Comparison of ENCODE assay signal across 8 mouse cellular contexts in the genomic region with DNA sequence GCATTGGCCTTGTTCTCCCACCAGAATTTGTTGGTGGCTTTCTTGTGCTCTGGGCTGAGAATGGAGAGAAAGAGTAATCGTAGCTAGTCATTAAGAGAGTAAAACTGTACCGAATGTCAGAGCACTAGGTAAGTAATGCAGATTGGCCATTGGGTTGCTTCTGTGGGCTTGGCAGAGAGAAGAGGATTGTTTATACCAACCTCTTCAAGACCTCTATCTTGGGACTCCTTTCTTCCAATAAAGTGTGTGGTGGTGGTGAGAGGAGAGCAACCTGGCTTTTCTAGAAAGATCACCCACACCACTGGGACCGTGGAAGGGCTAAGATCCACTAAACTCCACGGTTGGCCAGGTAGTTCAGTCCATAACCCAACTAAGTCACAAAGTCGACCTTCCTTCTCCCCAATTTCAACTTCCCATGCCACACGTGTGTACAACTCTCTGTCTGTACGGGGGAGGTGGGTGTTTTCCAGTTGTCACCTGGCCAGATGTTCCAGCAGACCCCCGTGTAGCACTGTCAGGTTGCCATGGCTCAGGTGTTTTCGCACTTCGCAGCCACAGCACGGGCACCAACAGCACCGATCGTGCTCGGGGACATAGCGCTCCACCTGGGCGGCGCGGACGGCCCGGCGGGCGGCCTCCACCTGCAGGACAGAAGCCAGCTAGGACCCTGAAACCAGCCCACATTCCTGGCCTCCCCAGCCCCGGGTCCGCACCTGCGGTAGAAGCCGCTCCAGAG. TPM values are rescaled to one million over a fixed set of nuclear protein-coding genes. Genes with fewer than 3 reads are reported as not detected.
DNase-seq lines count a peak whose midpoint lies in the region; ATAC-seq and TF ChIP-seq lines count a peak whose summit lies in the region.

No protein-coding gene starts in this region.

- H3K9ac ChIP-seq in heart, adult 2 months (ENCODE audit: low read depth, low read length) = peak overlapping the region; percentile 78
- H3K9ac ChIP-seq in limb, embryonic 13.5 days = peak overlapping the region; percentile 85
- H3K9ac ChIP-seq in stomach, embryonic 16.5 days (ENCODE audit: low read length) = peak overlapping the region; percentile 82

- peak; percentile 65 for ATAC-seq in limb, embryonic 13.5 days (ENCODE audit: low FRiP score, low read depth)
- peak; percentile 72 for ATAC-seq in stomach, embryonic 16.5 days (ENCODE audit: insufficient read depth, low FRiP score)
- no peak for ATAC-seq in activated CD4-positive, CD25-positive, alpha-beta regulatory T cell, adult 4 months

- TF ChIP-seq POLR2A in heart, adult 2 months (IDR thresholded peaks at IDR 0.05; ENCODE audit: insufficient read depth, low read depth, low read length) = no peak
- no peak for TF ChIP-seq POLR2A in testis, adult 2 months (IDR thresholded peaks at IDR 0.05; ENCODE audit: control insufficient read depth, low read depth, low read length)

- no peaks in the 10 kb centered on the region for H3K79me2 ChIP-seq in heart, adult 2 months (replicated peaks; ENCODE audit: control insufficient read depth, insufficient read depth, low read length)

- H3K4me1 ChIP-seq in heart, adult 2 months (ENCODE audit: control insufficient read depth, insufficient read depth, low read length) = peaks cover 3% of the 10 kb centered on the region
- H3K4me1 ChIP-seq in testis, adult 2 months (ENCODE audit: control insufficient read depth, insufficient read depth, low read length) = peaks cover 13% of the 10 kb centered on the region
- peaks cover 11% of the 10 kb centered on the region for H3K4me1 ChIP-seq in limb, embryonic 13.5 days
- H3K4me1 ChIP-seq in stomach, embryonic 16.5 days (ENCODE audit: control insufficient read depth, insufficient read depth, low read length) = 0 out of 2 replicates have a peak, but pooled peaks cover 7% of the 10 kb centered on the region

- 6% methylated on average over 26 of the region's 26 CpGs for WGBS in heart, adult 2 months
- 6% methylated on average over 26 of the region's 26 CpGs for WGBS in limb, embryonic 13.5 days
- 8% methylated on average over 26 of the region's 26 CpGs for WGBS in stomach, embryonic 16.5 days

- H3K4me3 ChIP-seq in heart, adult 2 months = peak overlapping the region; percentile 86
- peak overlapping the region; percentile 93 for H3K4me3 ChIP-seq in testis, adult 2 months (ENCODE audit: control insufficient read depth, low read depth, low read length)
- peak overlapping the region; percentile 85 for H3K4me3 ChIP-seq in limb, embryonic 13.5 days
- peak overlapping the region; percentile 77 for H3K4me3 ChIP-seq in stomach, embryonic 16.5 days (replicated peaks; ENCODE audit: low read length)

- no peaks in the 10 kb centered on the region; the same call in none of the 2 replicates for H3K36me3 ChIP-seq in heart, adult 2 months (ENCODE audit: control insufficient read depth, insufficient read depth, low read length)
- no peaks in the 10 kb centered on the region for H3K36me3 ChIP-seq in testis, adult 2 months (ENCODE audit: control insufficient read depth, insufficient read depth, low read length)
- H3K36me3 ChIP-seq in limb, embryonic 13.5 days = peaks cover 34% of the 10 kb centered on the region
- H3K36me3 ChIP-seq in stomach, embryonic 16.5 days (ENCODE audit: control insufficient read depth, insufficient read depth, low read length) = peaks cover 6% of the 10 kb centered on the region; the same call in 1 of the 2 replicates

- H3K4me2 ChIP-seq in limb, embryonic 13.5 days (replicated peaks) = peak overlapping the region; percentile 87
- peak overlapping the region; percentile 91 for H3K4me2 ChIP-seq in stomach, embryonic 16.5 days (ENCODE audit: low read depth, low read length)

- TF ChIP-seq EP300 in heart, adult 2 months (IDR thresholded peaks at IDR 0.05; ENCODE audit: insufficient read depth, low read depth, low read length) = no peak

- H3K9me3 ChIP-seq in limb, embryonic 13.5 days = no peaks in the 10 kb centered on the region
- H3K9me3 ChIP-seq in stomach, embryonic 16.5 days (replicated peaks; ENCODE audit: control insufficient read depth, low read length) = 0 out of 2 replicates have a peak, but pooled peaks cover 3% of the 10 kb centered on the region

- H3K27ac ChIP-seq in heart, adult 2 months = peak overlapping the region; percentile 88
- peak overlapping the region; percentile 98 for H3K27ac ChIP-seq in testis, adult 2 months (ENCODE audit: control insufficient read depth, insufficient read depth, low read depth, low read length)
- peak overlapping the region; percentile 70; the same call in 1 of the 2 replicates for H3K27ac ChIP-seq in limb, embryonic 13.5 days
- H3K27ac ChIP-seq in stomach, embryonic 16.5 days (ENCODE audit: low read length) = peak overlapping the region; percentile 43

- TF ChIP-seq CTCF in heart, adult 2 months (IDR thresholded peaks at IDR 0.05) = no peak
- no peak for TF ChIP-seq CTCF in testis, adult 2 months (IDR thresholded peaks at IDR 0.05; ENCODE audit: control insufficient read depth, insufficient read depth, insufficient replicate concordance, low read depth, low read length)

- no peak for DNase-seq in heart, adult 2 months
- DNase-seq in heart, postnatal 14 days = no peak
- no peak for DNase-seq in testis, postnatal 14 days (ENCODE audit: low spot score)
- DNase-seq in adrenal gland, postnatal 36 days = no peak

- no peaks in the 10 kb centered on the region for H3K27me3 ChIP-seq in heart, adult 2 months (ENCODE audit: control insufficient read depth, insufficient read depth, low read length)
- H3K27me3 ChIP-seq in testis, adult 2 months (ENCODE audit: control insufficient read depth, insufficient read depth, low read length) = no peaks in the 10 kb centered on the region
- no peaks in the 10 kb centered on the region for H3K27me3 ChIP-seq in limb, embryonic 13.5 days
- no peaks in the 10 kb centered on the region for H3K27me3 ChIP-seq in stomach, embryonic 16.5 days (ENCODE audit: control insufficient read depth, insufficient read depth, low read length)

- intact Hi-C loops in heart, adult 2 months (cut with DNase I) = no loop called here
- intact Hi-C loops in heart, postnatal 14 days (cut with DNase I) = no loop called here

RNA-seq across cellular contexts. Expression of a gene that starts 1.0 kb away (rescaled TPM):
- 1 to 10 TPM; 5.5 to 5.7 TPM for total RNA-seq in heart, adult 2 months (2021)
- 10.5 and 18.1 TPM in 2 replicates for polyA plus RNA-seq in heart, adult 2 months (2012; rRNA removed)
- 10 to 100 TPM; 11.4 to 11.9 TPM for total RNA-seq in heart, postnatal 14 days (2021)
- polyA plus RNA-seq in testis, adult 2 months (2012; rRNA removed) = 10.9 TPM in 2 replicates
- polyA plus RNA-seq in limb, embryonic 13.5 days (2015; fragmentation: Nextera tagmentation; extraction: Ambion mirVana) = 32.2 and 35.5 TPM in 2 replicates
- polyA plus RNA-seq in stomach, embryonic 16.5 days (2015; fragmentation: Nextera tagmentation; extraction: Ambion mirVana) = 22.4 and 27.6 TPM in 2 replicates
- total RNA-seq in adrenal gland, postnatal 36 days (2021) = 10 to 100 TPM; 14.7 to 18.9 TPM
- 10 to 100 TPM; 20.3 to 27.3 TPM for polyA plus RNA-seq in activated CD4-positive, CD25-positive, alpha-beta regulatory T cell, adult 4 months (2017; shearing (Covaris generic))

RNA-seq across cellular contexts. Expression of a gene that starts 9.9 kb away (rescaled TPM):
- 10 to 100 TPM; 34.9 to 36.2 TPM for total RNA-seq in heart, adult 2 months (2021)
- polyA plus RNA-seq in heart, adult 2 months (2012; rRNA removed) = 28.2 and 39.9 TPM in 2 replicates
- 10 to 100 TPM; 32.1 to 35.8 TPM for total RNA-seq in heart, postnatal 14 days (2021)
- 40.0 and 41.8 TPM in 2 replicates for polyA plus RNA-seq in testis, adult 2 months (2012; rRNA removed)
- 160 and 165 TPM in 2 replicates for polyA plus RNA-seq in limb, embryonic 13.5 days (2015; fragmentation: Nextera tagmentation; extraction: Ambion mirVana)
- 112 and 116 TPM in 2 replicates for polyA plus RNA-seq in stomach, embryonic 16.5 days (2015; fragmentation: Nextera tagmentation; extraction: Ambion mirVana)
- 10 to 100 TPM; 82.0 to 95.7 TPM for total RNA-seq in adrenal gland, postnatal 36 days (2021)
- polyA plus RNA-seq in activated CD4-positive, CD25-positive, alpha-beta regulatory T cell, adult 4 months (2017; shearing (Covaris generic)) = 100 to 1,000 TPM; 119 to 162 TPM

RNA-seq across cellular contexts. Expression of a gene that starts 10.4 kb away (rescaled TPM):
- 100 to 1,000 TPM; 735 to 889 TPM for total RNA-seq in heart, adult 2 months (2021)
- polyA plus RNA-seq in heart, adult 2 months (2012; rRNA removed) = 162 and 268 TPM in 2 replicates
- total RNA-seq in heart, postnatal 14 days (2021) = 100 to 1,000 TPM; 728 to 854 TPM
- polyA plus RNA-seq in testis, adult 2 months (2012; rRNA removed) = 194 and 199 TPM in 2 replicates
- polyA plus RNA-seq in limb, embryonic 13.5 days (2015; fragmentation: Nextera tagmentation; extraction: Ambion mirVana) = 1,961 and 2,001 TPM in 2 replicates
- polyA plus RNA-seq in stomach, embryonic 16.5 days (2015; fragmentation: Nextera tagmentation; extraction: Ambion mirVana) = 1,506 and 1,598 TPM in 2 replicates
- 1,000 to 10,000 TPM; 1,182 to 1,266 TPM for total RNA-seq in adrenal gland, postnatal 36 days (2021)
- polyA plus RNA-seq in activated CD4-positive, CD25-positive, alpha-beta regulatory T cell, adult 4 months (2017; shearing (Covaris generic)) = 1,000 to 10,000 TPM; 3,659 to 4,118 TPM

RNA-seq across cellular contexts. Expression of a gene that starts 20.7 kb away (rescaled TPM):
- total RNA-seq in heart, adult 2 months (2021) = 10 to 100 TPM; 20.9 to 24.8 TPM
- 38.9 and 62.9 TPM in 2 replicates for polyA plus RNA-seq in heart, adult 2 months (2012; rRNA removed)
- total RNA-seq in heart, postnatal 14 days (2021) = 10 to 100 TPM; 29.6 to 31.0 TPM
- 14.1 and 14.7 TPM in 2 replicates for polyA plus RNA-seq in testis, adult 2 months (2012; rRNA removed)
- polyA plus RNA-seq in limb, embryonic 13.5 days (2015; fragmentation: Nextera tagmentation; extraction: Ambion mirVana) = 11.1 and 11.5 TPM in 2 replicates
- 34.4 and 35.6 TPM in 2 replicates for polyA plus RNA-seq in stomach, embryonic 16.5 days (2015; fragmentation: Nextera tagmentation; extraction: Ambion mirVana)
- 10 to 100 TPM; 13.5 to 18.6 TPM for total RNA-seq in adrenal gland, postnatal 36 days (2021)
- 10 to 100 TPM; 14.1 to 17.1 TPM for polyA plus RNA-seq in activated CD4-positive, CD25-positive, alpha-beta regulatory T cell, adult 4 months (2017; shearing (Covaris generic))

RNA-seq across cellular contexts. Expression of a gene that starts 23.6 kb away (rescaled TPM):
- not detected for total RNA-seq in heart, adult 2 months (2021)
- not detected in 2 replicates for polyA plus RNA-seq in heart, adult 2 months (2012; rRNA removed)
- not detected for total RNA-seq in heart, postnatal 14 days (2021)
- 1.5 and 2.0 TPM in 2 replicates for polyA plus RNA-seq in testis, adult 2 months (2012; rRNA removed)
- polyA plus RNA-seq in limb, embryonic 13.5 days (2015; fragmentation: Nextera tagmentation; extraction: Ambion mirVana) = not detected in 2 replicates
- polyA plus RNA-seq in stomach, embryonic 16.5 days (2015; fragmentation: Nextera tagmentation; extraction: Ambion mirVana) = not detected in 2 replicates
- total RNA-seq in adrenal gland, postnatal 36 days (2021) = not detected
- under 1 TPM in 1 of 2 experiments, not detected in 1; 0.45 TPM for polyA plus RNA-seq in activated CD4-positive, CD25-positive, alpha-beta regulatory T cell, adult 4 months (2017; shearing (Covaris generic))

Comparison
In these comparisons a context has a peak if more than half of its experiments do, and no peak if none do; other contexts are left out.
1. H3K27ac ChIP-seq: peak in every context shown above with its lines; median percentile 98 in testis, adult 2 months; 88 in heart, adult 2 months; 70 in limb, embryonic 13.5 days; 43 in stomach, embryonic 16.5 days.